Mouse (Mus musculus) E14TG2a.4 (cell line): ENCODE measurements around the gene Frg2f1.

Experiments
- CTCF ChIP-seq: conservative IDR thresholded peaks from 2 replicates; pipeline ENCODE4 v1.5.1; 2014; ENCODE audit warnings: low read length
- NANOG ChIP-seq: IDR thresholded peaks from 2 replicates; pipeline ENCODE4 v1.6.1; 2014; ENCODE audit warnings: borderline replicate concordance, low read length, mixed read lengths

DNA sequence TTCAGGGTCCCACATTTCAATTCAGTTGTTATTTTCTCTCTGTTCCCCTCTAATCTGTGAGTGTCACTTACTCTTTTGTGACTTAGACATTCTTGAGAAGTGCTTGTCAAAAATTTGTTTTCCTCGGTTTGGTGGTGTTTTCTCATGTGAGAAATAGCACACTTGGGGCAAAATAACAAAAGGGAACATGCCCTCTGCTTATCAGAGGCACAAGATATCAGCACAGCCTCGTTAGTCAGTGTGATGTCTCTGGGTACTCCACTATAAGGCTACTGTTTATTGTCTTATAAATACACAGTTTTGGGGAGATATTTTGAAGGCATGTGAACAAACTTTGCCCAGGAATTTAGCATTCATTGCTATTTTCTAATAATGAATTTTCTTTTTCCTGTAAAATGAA is 35.2 kb upstream of the Frg2f1 start:
- TF ChIP-seq CTCF = no peak
- TF ChIP-seq NANOG = no peak
